Mouse (Mus musculus) liver, embryonic 14.5 days (tissue): ENCODE data around the gene Gm49601.

Experiments used
- CTCF ChIP-seq: IDR thresholded peaks from 2 replicates; pipeline ENCODE4 v1.5.1; 2016; ENCODE audit warnings: antibody characterized with exemption, low read depth, control low read depth
- EP300 ChIP-seq: IDR thresholded peaks from 2 replicates; pipeline ENCODE4 v1.6.1; 2016; ENCODE audit warnings: antibody characterized with exemption, low read depth

GRCm38 (mm10) chr16:18601447-18601846, 24.8 kb downstream of the Gm49601 start:
- TF ChIP-seq CTCF: no peak
- no peak for TF ChIP-seq EP300
